Mouse (Mus musculus) embryo, embryonic 9.5 days (tissue): ENCODE results near the gene Prss56.

ENCODE experiments used
- DNase-seq: peaks from one replicate; pipeline ENCODE4 v3.0.0-alpha.2; 2017; ENCODE audit errors: extremely low spot score

The Prss56 gene

DNA sequence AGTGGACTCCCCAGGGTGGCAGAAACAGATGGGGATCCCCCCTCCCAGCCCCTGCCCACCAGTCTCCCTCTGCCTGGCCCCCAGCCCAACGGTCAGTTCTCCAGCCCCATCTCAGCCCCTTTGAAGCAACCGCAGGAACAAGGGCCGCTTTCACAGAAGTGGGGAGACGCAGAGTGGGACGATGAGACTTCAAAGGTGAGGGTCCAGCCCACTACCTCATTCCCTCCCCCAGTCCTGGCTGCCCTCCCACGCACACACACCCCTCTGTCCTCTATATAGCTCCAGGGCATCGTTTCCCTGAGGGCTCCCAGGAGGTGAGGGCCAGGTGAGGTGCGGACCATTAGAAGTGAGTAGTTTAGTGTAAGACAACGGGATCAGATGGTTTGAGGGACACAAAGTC is at the start of gene Prss56:
Prss56 (plus strand) TSS at position 301 of the 400 bp plus-strand sequence.
- no peak for DNase-seq

DNA sequence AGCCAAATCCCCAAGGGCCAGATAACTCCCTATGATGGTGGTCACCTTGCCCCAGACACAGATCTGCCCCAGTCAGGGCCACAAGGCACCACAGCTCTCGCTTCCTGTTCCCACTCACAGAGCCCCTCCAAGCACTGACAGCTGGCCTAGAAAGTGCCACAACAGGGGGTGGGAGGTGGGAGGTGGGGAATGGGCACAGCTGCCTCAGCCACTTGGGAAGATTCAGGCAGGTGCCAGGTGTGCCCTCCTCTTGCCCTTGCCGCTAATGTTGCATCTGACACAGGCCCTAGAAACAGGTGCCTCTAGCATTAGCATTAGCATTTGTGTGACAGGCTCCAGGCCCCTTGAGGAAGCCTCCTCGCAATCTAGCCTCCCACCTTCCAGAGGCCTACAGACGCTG is 41.6 kb upstream of the Prss56 start:
- DNase-seq, result no peak

DNA sequence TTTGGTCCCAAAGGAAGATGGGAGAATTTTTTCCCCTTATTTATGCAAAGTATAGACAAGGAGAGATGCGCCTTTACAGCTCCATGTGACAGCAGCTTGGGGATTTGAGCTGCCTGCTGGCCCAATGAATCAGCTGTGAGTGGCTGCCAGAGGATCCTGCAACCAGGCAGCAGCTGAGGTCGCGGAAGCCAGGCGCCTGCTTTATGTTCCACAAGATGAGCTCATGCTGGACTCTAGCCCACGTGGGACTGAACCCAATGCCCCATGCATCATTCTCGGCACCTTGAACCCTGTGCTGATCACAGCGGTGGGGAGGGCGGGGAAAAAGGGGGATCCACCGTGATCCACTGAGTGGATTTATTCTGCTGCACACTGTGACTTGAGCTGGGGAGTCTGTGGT is 40.7 kb upstream of the Prss56 start:
- no peak for DNase-seq

- no peak for DNase-seq
Measured at GRCm38 (mm10) chr1:87143141-87143540, 40.0 kb upstream of the Prss56 start.

GRCm38 (mm10) chr1:87149422-87149821 is 33.7 kb upstream of the Prss56 start:
- DNase-seq, result peak; percentile 38

DNA sequence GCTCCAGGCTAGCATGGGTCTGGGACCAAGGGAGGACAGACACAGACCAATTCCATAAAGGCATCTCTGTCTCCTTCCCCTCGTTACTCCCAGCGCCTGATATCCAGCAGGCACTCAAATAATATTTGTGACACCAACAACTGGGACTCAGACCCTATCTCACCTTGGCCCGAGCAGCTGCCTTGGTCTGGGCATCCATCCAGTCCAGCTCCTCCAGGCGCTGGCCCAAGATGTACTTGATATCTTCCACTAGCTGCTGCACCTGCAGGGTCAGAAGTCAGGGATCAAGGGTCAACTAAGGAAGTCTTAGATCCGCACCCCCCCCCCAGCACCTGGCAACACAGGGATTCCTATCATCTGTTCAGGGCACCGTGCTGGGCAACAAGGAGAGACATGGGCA is 31.8 kb upstream of the Prss56 start:
- no peak for DNase-seq

DNA sequence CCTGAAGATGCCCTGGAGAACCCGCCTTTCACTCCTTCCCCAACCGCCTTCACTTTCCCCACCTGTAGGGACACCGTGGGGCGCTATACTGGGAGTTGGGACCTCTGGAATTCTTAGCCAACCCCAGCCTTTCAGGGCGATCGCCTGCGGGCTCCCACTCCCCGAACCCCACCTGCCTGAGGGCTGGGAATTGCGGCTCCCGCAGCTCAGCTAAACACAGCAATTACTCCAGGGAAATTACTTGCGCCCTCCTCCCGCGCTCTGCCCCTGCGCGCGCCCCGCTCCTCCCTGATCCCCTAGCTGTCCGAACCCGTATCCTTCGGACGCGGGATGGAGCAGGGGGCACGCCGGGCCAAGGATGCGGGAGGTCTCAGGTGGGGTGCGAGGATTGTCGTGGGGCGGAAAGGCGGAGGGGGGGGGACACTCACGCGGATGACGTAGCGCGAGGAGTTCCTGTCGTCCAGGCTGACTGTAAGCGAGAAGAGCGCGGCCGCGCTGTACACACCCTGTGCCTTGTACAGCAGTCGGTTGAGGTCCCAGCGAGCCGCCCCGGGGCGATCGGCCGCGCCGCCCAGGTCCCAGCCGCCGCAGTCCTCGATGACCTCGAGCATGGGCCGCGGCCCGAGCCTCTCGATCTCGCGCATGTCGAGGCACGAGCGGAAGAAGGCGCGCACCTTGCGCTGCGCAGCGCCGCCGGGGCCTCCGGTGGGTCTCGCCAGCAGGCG is 29.2 kb upstream of the Prss56 start:
- DNase-seq, result peak; percentile 23

DNA sequence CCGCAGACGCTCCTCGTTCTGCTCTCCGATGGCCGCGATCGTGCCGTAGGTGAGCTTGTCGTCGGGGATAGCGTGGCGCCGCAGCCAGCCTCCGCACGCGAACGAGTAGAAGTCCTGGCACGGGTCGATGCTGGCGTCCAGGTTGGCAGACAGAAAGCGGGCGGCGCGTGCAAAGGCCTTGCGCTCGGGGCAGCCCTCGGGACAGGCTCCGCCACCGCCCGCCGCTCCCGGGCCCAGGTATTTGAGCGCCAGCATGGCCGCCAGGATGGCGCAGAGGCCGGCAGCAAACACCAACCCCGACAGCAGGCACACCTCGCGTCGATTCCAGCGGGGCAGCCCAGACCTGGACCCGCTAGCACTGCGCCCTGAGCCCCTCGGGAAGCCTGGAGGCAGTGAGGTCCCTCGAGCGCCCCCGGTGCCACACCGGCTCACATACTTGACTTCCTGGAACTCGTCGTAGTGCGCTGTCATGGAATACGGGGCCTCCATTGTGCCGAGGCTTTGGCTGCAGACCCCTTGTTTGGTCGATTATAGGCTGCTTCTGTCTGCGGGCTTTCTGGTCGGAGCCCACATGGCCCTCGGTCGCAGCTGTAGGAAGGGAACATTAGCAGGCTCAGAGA is 28.5 kb upstream of the Prss56 start:
- peak; percentile 29 for DNase-seq

DNA sequence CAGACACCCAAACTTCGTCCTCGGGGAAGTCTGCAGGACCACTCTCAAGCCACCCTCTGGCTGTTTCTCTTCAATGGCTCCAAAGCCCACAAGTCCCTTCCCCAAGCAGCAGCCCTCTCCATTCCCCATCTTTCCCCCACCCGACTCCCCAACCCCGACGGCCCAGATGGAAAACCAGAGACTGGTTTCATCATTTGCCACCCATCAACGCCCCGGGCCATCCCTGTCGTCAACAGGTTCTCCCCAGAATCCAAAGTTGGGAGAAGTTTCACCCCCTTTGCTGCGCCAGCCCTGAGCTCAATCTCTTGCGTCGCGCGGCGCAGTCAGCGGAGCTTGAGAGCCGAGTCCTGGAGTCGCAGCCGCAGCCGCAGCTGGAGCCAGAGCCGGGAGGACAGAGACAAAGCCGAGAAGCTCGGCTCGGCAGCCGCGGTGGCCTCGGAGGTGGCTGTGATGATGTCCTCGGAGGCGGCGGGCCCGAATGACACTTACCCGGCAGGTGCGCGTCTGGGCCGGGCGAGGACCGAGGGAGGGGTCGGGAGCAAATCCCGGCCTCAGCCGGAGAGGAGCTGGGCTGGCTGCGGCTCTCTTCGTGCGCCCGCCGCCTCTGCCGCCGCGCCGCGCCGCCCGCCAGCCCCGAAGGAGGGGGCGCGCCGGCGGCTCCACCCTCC is 27.4 kb upstream of the Prss56 start:
- peak; percentile 47 for DNase-seq

GRCm38 (mm10) chr1:87156199-87156587 is 26.9 kb upstream of the Prss56 start, which contains the start of gene Ecel1:
TSS of gene Ecel1 (minus strand) at chr1:87156521.
- DNase-seq, result no peak

DNA sequence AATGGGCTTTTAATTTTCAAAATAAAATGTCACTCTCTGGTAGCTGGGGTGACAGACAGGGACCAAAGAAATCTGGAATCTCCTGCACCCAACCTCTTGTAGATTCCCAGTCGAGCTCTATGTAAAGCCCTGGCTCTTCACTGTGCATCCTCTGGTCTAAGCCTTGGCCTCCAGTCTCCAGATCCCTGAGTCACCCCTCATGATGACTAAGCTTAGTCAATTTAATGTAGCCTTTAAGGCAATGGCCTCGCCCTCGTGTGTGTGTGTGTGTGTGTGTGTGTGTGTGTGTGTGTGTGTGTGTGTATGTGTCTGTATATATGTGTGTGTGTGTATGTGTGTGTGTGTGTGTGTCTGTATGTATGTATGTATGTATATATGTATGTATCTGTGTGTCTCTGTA is 23.7 kb upstream of the Prss56 start:
- no peak for DNase-seq

DNA sequence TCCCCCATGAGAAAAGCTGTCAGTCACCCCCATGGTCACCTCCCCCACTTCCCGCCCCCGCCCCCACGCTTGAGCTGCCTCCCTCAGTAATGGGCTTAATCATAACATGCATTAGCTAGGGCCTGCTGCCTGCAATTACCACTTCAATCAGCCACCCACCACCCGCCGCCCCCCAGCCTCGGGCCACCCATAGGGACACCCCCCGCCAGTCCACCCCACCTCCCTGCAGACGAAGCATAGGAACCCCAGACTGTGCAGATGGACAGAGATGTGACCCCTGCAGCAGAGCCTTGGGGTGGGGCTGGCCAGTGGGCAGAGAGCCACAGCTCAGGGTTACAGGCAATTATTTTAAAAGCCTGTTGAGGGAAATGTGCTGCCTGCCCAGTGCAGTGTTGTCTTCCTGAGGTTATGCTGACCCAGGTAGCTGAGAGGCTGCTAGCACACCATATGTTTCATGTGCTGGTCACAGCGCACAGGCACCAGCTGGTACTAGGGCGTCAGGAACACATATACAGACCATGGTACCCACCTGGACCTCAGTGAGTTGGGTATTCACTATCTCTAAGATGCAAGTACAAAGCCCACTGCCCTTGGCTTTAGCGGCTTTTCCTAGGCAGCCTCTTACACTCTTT is 18.8 kb upstream of the Prss56 start:
- DNase-seq, result no peak

- DNase-seq, result no peak
Measured at GRCm38 (mm10) chr1:87164796-87165184, 18.3 kb upstream of the Prss56 start.

- DNase-seq, result no peak
Measured at GRCm38 (mm10) chr1:87170458-87170857, 12.7 kb upstream of the Prss56 start.

GRCm38 (mm10) chr1:87171312-87171711 is 11.8 kb upstream of the Prss56 start:
- DNase-seq, result no peak

DNA sequence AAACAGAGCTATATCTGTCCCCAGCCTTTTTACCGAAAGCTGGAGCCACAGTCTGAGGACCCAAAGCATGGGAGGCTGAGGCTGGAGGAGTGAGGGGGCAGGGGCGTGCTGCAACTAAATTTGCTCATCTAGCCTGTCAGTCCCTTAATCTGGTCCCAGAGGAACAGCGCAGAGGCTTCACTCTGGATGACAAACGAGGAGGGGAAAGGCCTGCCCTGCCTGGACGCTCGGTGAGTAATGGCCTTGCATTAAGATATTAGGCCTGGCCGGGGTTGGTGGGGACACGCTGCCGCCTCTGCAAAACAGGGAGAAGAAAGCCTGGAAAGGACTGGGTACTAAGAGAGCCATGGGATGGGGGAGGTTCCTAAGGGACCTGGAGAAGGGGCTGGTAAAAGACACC is 10.8 kb upstream of the Prss56 start:
- no peak for DNase-seq

DNA sequence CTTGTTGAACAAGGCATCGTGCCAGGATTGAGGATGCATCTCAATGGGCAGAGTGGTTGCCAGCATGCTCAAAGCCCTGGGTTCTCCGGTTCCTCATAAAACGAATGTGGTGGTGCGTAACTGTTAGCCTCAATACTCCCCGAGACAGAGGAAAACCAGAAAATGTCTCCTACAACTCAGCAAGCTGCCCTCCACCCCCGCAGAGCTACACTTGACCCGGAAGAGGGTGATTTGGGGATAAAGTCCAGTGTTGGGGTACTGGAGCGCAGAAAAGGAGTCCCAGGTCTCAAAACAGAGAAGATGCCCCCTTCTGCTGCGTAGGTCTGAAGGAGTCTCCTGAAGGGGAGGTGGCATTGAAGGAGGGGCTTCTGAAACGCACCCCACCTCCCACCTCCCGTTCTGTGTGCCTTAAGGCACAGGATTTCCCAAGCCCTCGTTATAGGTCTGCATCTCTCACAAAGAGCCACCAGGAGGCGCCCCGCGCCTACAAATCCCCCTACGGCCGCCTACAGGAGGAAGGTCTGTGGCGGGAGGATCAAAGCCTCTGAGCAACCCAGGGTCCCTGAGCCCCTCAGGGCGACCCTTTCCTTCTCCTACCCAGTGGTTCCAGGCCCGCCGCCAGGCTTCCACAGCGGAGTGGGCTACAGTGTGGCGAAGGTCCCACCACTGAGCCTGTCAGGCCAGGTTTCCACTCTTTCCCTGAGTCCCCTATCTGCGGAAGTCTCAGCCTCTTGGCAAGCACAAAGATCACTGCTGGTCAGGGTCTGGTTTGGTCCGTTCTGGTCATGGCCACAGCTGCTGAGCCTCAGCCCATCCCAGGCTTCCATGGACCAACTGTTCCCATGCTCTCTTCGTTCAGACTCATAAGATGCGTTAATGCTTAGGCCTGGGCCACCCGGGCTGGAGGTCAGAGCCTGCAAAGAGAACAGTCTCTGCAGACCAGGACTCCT is 8.8 kb upstream of the Prss56 start:
- peak; percentile 80 for DNase-seq

- DNase-seq, result peak; percentile 56
Measured at GRCm38 (mm10) chr1:87175852-87176292, 7.2 kb upstream of the Prss56 start.

- no peak for DNase-seq
Measured at GRCm38 (mm10) chr1:87180896-87181295, 2.2 kb upstream of the Prss56 start.

DNA sequence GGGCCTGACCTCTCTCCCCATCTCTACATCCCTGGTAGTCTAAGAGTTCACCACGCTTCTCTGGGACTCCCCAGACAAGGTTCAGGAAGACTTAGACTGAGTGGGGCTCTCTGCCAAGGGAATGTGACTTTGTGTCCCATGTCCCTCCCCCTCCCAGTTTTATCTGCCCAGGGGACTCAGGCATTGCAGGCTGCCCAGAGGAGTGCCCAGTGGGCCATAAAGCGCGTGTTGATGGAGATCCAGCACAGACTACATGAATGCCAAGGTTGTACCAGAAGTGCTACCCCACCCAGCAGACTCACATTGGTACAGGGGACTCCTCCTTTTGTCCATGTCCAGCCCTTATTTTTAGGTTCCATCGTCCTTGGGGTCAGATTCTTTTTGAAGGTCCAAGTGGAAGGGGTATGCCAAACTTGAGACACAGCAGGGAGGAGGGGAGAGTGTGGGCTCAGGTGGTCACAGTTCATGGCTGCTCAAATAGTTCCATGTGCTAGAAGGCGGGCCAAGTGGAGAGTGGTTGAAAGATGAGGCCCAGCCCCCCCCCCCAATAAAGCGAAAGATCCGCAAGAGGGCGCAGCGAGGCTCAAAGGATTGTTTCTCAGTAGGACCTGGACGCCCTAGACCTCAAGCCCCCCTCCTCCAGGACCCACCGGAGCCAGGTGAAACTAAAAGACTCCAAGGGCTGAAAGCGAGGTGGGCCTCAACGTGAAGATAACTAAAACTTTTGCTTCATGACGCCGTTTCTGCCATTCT is 1.1 kb downstream of the Prss56 start:
- DNase-seq, result no peak

GRCm38 (mm10) chr1:87184751-87185139 is 1.6 kb downstream of the Prss56 start:
- DNase-seq, result peak; percentile 34
